Mouse (Mus musculus) forebrain, embryonic 10.5 days (tissue): ENCODE data around the gene Dcbld2. TPM values are rescaled to one million over a fixed set of nuclear protein-coding genes. Genes with fewer than 3 reads are reported as not detected.

Source experiments
- DNase-seq: peaks from one replicate; pipeline ENCODE4 v3.0.0-alpha.2; 2017; ENCODE audit warnings: low spot score; ENCODE audit errors: extremely low spot score
- H3K27ac ChIP-seq: fragments of 300-500 bp; sonication (generic); 2 replicates; pipeline ENCODE4 v1.5.1; 2016; ENCODE audit warnings: mild to moderate bottlenecking
- H3K27me3 ChIP-seq: fragments of 300-500 bp; sonication (generic); 2 replicates; pipeline ENCODE4 v1.6.1; 2016; ENCODE audit warnings: mild to moderate bottlenecking; ENCODE audit not compliant: poor library complexity, severe bottlenecking
- H3K36me3 ChIP-seq: fragments of 300-500 bp; sonication (generic); replicated peaks from 2 replicates; pipeline ENCODE4 v1.6.1; 2016; ENCODE audit warnings: mild to moderate bottlenecking, moderate library complexity
- H3K4me1 ChIP-seq: fragments of 300-500 bp; sonication (generic); 2 replicates; pipeline ENCODE4 v1.6.1; 2016
- H3K4me3 ChIP-seq: fragments of 300-500 bp; sonication (generic); 2 replicates; pipeline ENCODE4 v1.5.1; 2016; ENCODE audit warnings: mild to moderate bottlenecking, moderate library complexity
- H3K9me3 ChIP-seq: fragments of 300-500 bp; sonication (generic); 2 replicates; pipeline ENCODE4 v1.6.1; 2016; ENCODE audit warnings: mild to moderate bottlenecking, moderate library complexity
- WGBS: fragments of 180-500 bp; shearing (Covaris S2); methylation state at CpG from one replicate; pipeline ENCODE4 v1.1.7; 2016; 5-methylcytosine and 5-hydroxymethylcytosine counted together
- polyA plus RNA-seq: library from polyadenylated mRNA; unstranded; fragments of >200 nt; fragmentation: Nextera tagmentation; extraction: Ambion mirVana; gene quantifications from 2 replicates; pipeline ENCODE4 v1.2.1, GENCODE M21; 2016

Dcbld2 gene
- polyA plus RNA-seq, 1 experiment from 2014 or later: 8.5 TPM

DNA sequence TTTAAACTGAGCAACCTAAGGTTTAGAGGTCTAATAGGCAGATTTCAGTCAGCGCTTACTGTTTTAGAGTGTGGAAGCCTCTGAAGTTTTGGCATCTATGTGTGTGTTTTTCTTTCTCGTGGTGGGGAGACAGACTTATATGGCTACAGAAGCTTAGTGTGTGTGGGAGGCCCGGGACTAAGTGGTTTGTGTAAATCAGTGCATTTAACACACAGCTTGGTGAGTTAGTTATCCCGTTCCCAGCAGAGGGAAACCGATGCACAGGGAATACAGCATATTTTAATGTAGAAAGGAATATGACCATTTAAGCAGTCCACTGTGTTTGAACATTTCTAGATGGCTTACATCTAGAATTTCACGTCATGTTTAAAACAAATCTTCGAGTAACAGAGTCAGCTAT lies 1.6 kb downstream of the Dcbld2 start:
- no peak for DNase-seq
- Histone ChIP-seq H3K9me3 (no peaks in the 10 kb centered on the region), H3K4me1 (peaks cover 35% of the 10 kb centered on the region), H3K4me3 (peak overlapping the region; percentile 89), H3K27ac (no peak overlapping the region), H3K27me3 (no peaks in the 10 kb centered on the region), H3K36me3 (no peaks in the 10 kb centered on the region)
- 61% methylated on average over 7 of the region's 7 CpGs for WGBS

- H3K9me3 ChIP-seq: no peaks in the 10 kb centered on the region
- peaks cover 24% of the 10 kb centered on the region for H3K36me3 ChIP-seq
- DNase-seq: no peak
Observed at GRCm38 (mm10) chr16:58414801-58415200, 6.6 kb downstream of the Dcbld2 start.

GRCm38 (mm10) chr16:58415500-58415899 lies 7.3 kb downstream of the Dcbld2 start:
- no peak for DNase-seq
- Histone ChIP-seq H3K4me1 (peaks cover 15% of the 10 kb centered on the region), H3K27ac (no peak overlapping the region), H3K27me3 (no peaks in the 10 kb centered on the region), H3K4me3 (no peak overlapping the region), H3K36me3 (peaks cover 24% of the 10 kb centered on the region), H3K9me3 (no peaks in the 10 kb centered on the region)
- WGBS: 98% methylated on average over 2 of the region's 2 CpGs

More at GRCm38 (mm10) chr16:58414801-58415200, 6.6 kb downstream of the Dcbld2 start:
- Histone ChIP-seq H3K4me1 (peaks cover 22% of the 10 kb centered on the region), H3K27me3 (no peaks in the 10 kb centered on the region), H3K4me3 (no peak overlapping the region), H3K27ac (no peak overlapping the region)
- WGBS: 91% methylated on average over 4 of the region's 4 CpGs

DNA sequence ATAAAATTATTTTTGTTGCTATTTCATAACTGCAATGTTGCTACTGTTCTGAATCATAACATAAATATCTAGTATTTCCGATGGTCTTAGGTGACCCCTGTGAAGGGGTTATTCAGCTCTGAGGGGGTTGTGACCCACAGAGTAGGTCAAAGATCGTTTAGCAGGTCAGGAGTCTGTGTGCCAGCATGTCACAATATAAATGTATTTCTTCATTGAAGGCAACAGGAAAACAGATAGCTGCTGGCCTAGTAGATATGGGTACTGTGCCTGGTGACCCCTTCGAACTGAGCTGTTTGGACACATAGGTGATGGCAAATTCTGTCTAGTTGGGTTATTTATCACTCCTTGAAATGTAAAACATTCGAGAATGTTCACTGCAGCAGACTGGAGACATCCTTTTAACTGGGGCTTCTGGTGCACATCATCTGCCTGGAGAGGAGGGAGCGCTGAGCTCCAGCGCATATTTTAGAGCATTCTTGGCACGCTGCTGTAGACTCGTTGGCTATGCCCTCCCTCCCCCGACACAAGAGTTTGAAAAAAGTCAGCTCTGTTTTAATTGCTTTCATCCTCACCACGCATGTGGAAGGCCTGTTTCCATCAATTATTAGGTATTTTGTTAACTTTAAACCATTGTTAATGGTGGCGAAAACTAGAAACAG lies 13.6 kb downstream of the Dcbld2 start:
- Histone ChIP-seq H3K36me3 (peaks cover 29% of the 10 kb centered on the region), H3K4me3 (no peak overlapping the region), H3K9me3 (no peaks in the 10 kb centered on the region), H3K27ac (no peak overlapping the region), H3K4me1 (peaks cover 5% of the 10 kb centered on the region; the same call in 1 of the 2 replicates), H3K27me3 (no peaks in the 10 kb centered on the region)
- DNase-seq: no peak
- 84% methylated on average over 11 of the region's 11 CpGs for WGBS

- H3K27ac ChIP-seq: no peak overlapping the region
- no peaks in the 10 kb centered on the region for H3K27me3 ChIP-seq
- H3K4me3 ChIP-seq: no peak overlapping the region
- 91% methylated on average over 7 of the region's 7 CpGs for WGBS
- H3K9me3 ChIP-seq: no peaks in the 10 kb centered on the region
- no peaks in the 10 kb centered on the region for H3K4me1 ChIP-seq
- peaks cover 45% of the 10 kb centered on the region for H3K36me3 ChIP-seq
- no peak for DNase-seq
Observed at GRCm38 (mm10) chr16:58430246-58430645, 22.0 kb downstream of the Dcbld2 start.

DNA sequence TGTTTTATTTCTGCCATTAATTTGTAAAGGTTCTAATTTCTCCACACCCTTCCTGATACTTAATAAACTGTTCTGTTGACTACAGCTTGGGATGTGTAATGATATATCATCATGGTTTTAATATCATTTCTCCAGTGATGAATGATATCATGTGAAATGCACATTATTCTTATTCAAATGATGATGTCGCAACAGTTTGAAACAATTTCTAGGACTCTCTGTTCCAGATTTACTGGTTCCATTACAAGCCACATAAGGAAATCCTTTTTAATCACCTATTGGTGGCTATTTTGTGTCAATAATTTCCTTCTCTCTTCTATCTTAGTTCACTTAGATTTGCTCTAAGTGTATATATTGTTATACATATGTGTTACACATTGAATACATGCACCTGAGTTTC lies 24.1 kb downstream of the Dcbld2 start:
- Histone ChIP-seq H3K9me3 (no peaks in the 10 kb centered on the region), H3K27ac (no peak overlapping the region), H3K27me3 (no peaks in the 10 kb centered on the region), H3K36me3 (peaks cover 44% of the 10 kb centered on the region), H3K4me3 (no peak overlapping the region), H3K4me1 (no peaks in the 10 kb centered on the region)
- WGBS: 94% methylated on average over 1 of the region's 1 CpGs
- no peak for DNase-seq

DNA sequence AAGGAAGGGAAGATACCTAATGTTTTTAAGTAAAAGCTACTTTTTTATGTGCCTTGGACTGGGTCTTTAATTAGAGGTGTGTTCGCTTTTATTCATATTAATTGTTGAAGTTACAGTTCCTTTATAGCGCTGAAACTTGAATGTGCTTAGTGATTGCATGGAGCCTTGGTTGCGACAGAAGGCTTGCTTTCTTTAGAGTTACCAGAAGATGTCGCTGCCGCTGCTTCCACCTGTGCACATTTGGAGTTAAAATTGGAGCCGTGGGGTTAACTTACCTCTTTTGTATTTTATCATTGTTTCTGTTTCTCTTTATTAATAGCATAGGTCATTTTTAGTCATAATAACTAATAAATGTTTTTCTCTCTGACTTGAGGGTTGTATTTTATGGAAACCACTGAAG lies 36.5 kb downstream of the Dcbld2 start:
- H3K4me1 ChIP-seq: no peaks in the 10 kb centered on the region
- WGBS: 77% methylated on average over 6 of the region's 6 CpGs
- H3K27me3 ChIP-seq: no peaks in the 10 kb centered on the region
- H3K4me3 ChIP-seq: no peak overlapping the region
- no peaks in the 10 kb centered on the region for H3K9me3 ChIP-seq
- peaks cover 40% of the 10 kb centered on the region for H3K36me3 ChIP-seq
- DNase-seq: no peak
- H3K27ac ChIP-seq: no peak overlapping the region

DNA sequence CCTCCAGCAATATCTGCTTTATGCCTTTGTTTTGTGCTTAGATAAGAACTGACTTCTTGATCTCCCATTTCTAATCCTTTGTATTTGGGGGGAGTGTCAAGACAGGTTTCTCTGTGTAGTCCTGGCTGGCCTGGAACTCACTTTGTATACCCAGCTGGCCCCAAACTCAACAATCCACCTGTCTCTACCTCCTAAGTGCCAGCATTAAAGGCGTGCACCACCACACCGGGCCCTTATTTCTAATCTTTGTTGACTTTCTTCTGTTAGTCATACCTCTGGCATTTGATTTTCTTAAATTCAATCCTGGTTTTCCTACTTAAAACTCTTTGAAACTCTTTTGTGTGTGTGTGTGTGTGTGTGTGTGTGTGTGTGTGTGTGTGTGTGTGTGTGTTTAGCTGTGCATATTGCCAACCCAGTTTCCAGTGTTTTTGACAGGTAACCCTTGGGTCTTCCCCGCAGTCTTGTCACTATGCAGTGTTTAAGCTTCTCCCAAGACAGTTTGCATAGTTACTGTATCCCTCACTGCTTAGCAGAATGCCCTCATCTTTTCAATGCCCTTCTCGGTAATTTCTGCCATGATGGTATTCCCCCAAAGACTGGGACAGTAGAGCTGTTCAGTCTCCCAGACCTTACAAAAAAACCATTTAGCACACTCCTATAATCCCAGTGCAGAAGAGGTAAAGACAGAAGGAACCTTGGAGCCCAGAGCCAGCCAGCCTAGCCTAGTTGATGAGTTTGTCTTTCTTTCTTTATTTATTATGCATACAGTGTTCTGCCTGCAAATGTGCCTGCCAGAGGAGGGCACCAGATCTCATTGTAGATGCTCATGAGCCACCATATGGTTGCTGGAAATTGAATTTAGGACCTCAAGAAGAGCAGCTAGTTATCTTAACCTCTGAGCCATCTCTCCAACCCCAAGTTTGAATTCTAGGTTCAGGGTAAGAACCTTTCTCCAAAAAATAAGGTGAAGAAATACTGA lies 38.3 kb downstream of the Dcbld2 start:
- H3K9me3 ChIP-seq: no peaks in the 10 kb centered on the region
- H3K36me3 ChIP-seq: peaks cover 48% of the 10 kb centered on the region
- no peaks in the 10 kb centered on the region for H3K27me3 ChIP-seq
- H3K4me3 ChIP-seq: no peak overlapping the region
- DNase-seq: no peak
- whole genome bisulfite sequencing: 97% methylated on average over 4 of the region's 4 CpGs
- no peak overlapping the region for H3K27ac ChIP-seq
- no peaks in the 10 kb centered on the region for H3K4me1 ChIP-seq

- H3K4me3 ChIP-seq: no peak overlapping the region
- no peaks in the 10 kb centered on the region for H3K9me3 ChIP-seq
- 92% methylated on average over 4 of the region's 4 CpGs for WGBS
- no peak overlapping the region for H3K27ac ChIP-seq
- DNase-seq: no peak
- peaks cover 62% of the 10 kb centered on the region for H3K36me3 ChIP-seq
- no peaks in the 10 kb centered on the region for H3K27me3 ChIP-seq
- no peaks in the 10 kb centered on the region for H3K4me1 ChIP-seq
Observed at GRCm38 (mm10) chr16:58449073-58449472, 40.8 kb downstream of the Dcbld2 start.

DNA sequence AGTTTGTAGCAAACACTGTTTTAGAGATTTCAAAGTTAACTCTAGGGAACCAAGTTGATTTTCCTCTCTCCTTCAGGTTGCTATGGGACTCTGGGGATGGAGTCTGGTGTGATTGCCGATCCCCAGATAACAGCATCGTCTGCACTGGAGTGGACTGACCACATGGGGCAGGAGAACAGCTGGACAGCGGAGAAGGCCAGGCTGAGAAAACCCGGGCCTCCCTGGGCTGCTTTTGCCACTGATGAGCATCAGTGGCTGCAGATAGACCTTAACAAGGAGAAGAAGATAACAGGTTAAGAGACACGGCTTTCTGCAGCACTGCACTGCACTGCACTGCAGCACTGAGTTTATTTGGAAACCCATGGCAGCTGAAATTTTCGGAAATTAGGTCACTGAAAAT lies 42.4 kb downstream of the Dcbld2 start:
- 82% methylated on average over 6 of the region's 6 CpGs for WGBS
- DNase-seq: no peak
- H3K27ac ChIP-seq: no peak overlapping the region
- no peaks in the 10 kb centered on the region for H3K27me3 ChIP-seq
- no peak overlapping the region for H3K4me3 ChIP-seq
- no peaks in the 10 kb centered on the region for H3K9me3 ChIP-seq
- no peaks in the 10 kb centered on the region for H3K4me1 ChIP-seq
- peaks cover 64% of the 10 kb centered on the region for H3K36me3 ChIP-seq

DNA sequence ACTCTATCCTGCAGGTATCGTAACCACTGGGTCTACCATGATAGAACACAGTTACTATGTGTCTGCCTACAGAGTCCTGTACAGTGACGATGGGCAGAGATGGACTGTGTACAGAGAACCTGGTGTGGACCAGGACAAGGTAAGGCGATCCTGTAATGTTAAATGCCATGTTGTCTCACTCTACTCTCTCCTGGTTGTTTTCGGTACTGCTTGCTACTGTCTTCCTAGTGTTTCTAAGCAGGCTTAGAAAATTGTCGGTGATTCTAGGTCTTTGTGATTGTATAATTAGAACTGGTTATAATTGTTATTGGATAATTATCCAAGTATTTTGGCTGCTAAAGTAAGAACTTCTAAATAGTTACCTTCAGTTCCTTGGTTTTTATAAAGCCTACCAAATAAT lies 43.4 kb downstream of the Dcbld2 start:
- H3K4me3 ChIP-seq: no peak overlapping the region
- WGBS: 93% methylated on average over 5 of the region's 5 CpGs
- H3K36me3 ChIP-seq: peaks cover 65% of the 10 kb centered on the region
- no peaks in the 10 kb centered on the region for H3K4me1 ChIP-seq
- H3K27ac ChIP-seq: no peak overlapping the region
- DNase-seq: no peak
- no peaks in the 10 kb centered on the region for H3K27me3 ChIP-seq
- no peaks in the 10 kb centered on the region for H3K9me3 ChIP-seq

DNA sequence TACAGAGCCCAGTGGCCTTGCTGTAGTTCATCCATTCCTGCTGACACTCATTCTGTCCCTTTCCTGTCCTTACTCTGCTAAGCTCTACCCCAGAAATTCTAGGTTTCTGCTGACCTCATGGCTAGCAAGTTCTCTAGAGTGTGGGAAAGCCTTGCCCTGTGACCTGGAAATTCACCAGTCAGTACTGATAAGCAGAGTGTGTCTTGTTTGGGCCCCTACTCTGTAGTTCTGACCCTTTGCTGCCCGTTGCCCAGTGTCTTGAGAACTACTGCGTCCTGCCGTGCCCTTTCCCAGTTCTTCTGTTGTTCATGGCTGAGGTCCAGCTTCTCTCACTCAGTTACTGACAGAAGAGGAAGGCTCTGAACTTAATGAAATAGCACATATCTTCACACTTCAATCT lies 44.9 kb downstream of the Dcbld2 start:
- Histone ChIP-seq H3K4me3 (no peak overlapping the region), H3K9me3 (no peaks in the 10 kb centered on the region), H3K27ac (no peak overlapping the region), H3K4me1 (no peaks in the 10 kb centered on the region), H3K27me3 (no peaks in the 10 kb centered on the region), H3K36me3 (peaks cover 67% of the 10 kb centered on the region)
- 89% methylated on average over 3 of the region's 3 CpGs for WGBS
- no peak for DNase-seq

DNA sequence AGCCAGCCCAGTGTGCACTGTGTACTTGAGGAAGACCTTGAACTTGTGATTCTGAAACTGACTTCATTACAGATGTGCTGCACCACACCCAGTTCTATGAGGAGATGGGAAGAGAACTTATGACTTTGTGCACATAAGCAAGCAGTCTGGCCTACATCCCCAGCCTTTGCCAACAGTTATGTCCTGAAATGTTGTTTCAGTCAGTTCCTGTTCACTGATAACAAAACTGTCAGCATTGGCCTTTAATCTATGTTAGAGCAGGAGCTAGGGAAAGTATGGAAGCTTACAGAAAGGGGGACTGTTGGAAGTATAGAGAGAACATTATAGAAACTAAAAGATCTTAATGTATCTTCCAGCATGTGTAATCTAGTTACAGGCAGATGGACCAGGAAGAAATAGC lies 45.6 kb downstream of the Dcbld2 start:
- Histone ChIP-seq H3K27ac (no peak overlapping the region), H3K4me1 (no peaks in the 10 kb centered on the region), H3K9me3 (no peaks in the 10 kb centered on the region), H3K4me3 (no peak overlapping the region), H3K27me3 (no peaks in the 10 kb centered on the region), H3K36me3 (peaks cover 69% of the 10 kb centered on the region)
- DNase-seq: no peak
